Mouse (Mus musculus) forebrain, embryonic 14.5 days (tissue): ENCODE measurements around the gene Supt20. TPM values are rescaled to one million over a fixed set of nuclear protein-coding genes. Genes with fewer than 3 reads are reported as not detected.
"Not testable (repeated sequence)": the region's sequence is repeated elsewhere in the genome, so short reads cannot be mapped to it uniquely, and the experiment has no call there.

ENCODE experiments used
- ATAC-seq: fragments of 200-750 bp; cut with Nextera tagmentation; 2 replicates; pipeline ENCODE4 v1.8.0; 2017; ENCODE audit warnings: mild to moderate bottlenecking, moderate library complexity
- DNase-seq: peaks from one replicate; pipeline ENCODE4 v3.0.0-alpha.2; 2015; ENCODE audit warnings: low spot score
- H3K27ac ChIP-seq: fragments of 300-500 bp; sonication (generic); 2 replicates; pipeline ENCODE4 v1.5.1; 2014; ENCODE audit warnings: low read depth, mild to moderate bottlenecking, control low read depth, low read length, moderate library complexity
- H3K27me3 ChIP-seq: fragments of 300-500 bp; sonication (generic); replicated peaks from 2 replicates; pipeline ENCODE4 v1.6.1; 2014; ENCODE audit warnings: low read length, control low read depth, mixed read lengths; ENCODE audit not compliant: control insufficient read depth, insufficient read depth
- H3K36me3 ChIP-seq: fragments of 300-500 bp; sonication (generic); 2 replicates; pipeline ENCODE4 v1.6.1; 2014; ENCODE audit warnings: low read length, control low read depth; ENCODE audit not compliant: control insufficient read depth, insufficient read depth
- H3K4me1 ChIP-seq: fragments of 300-500 bp; sonication (generic); 2 replicates; pipeline ENCODE4 v1.6.1; 2014; ENCODE audit warnings: antibody characterized with exemption, low read length, control low read depth; ENCODE audit not compliant: control insufficient read depth, insufficient read depth
- H3K4me2 ChIP-seq: fragments of 300-500 bp; sonication (generic); 2 replicates; pipeline ENCODE4 v1.6.1; 2014; ENCODE audit warnings: mild to moderate bottlenecking, control low read depth, low read length
- H3K4me3 ChIP-seq: fragments of 300-500 bp; sonication (generic); 2 replicates; pipeline ENCODE4 v1.5.1; 2014; ENCODE audit warnings: low read depth, low read length, control low read depth
- H3K9ac ChIP-seq: fragments of 300-500 bp; sonication (generic); 2 replicates; pipeline ENCODE4 v1.6.1; 2014; ENCODE audit warnings: mild to moderate bottlenecking, low read length, control low read depth, moderate library complexity
- H3K9me3 ChIP-seq: fragments of 300-500 bp; sonication (generic); replicated peaks from 2 replicates; pipeline ENCODE4 v1.6.1; 2016; ENCODE audit warnings: low read length, control low read depth, mixed read lengths; ENCODE audit not compliant: control insufficient read depth
- WGBS: fragments of 180-500 bp; shearing (Covaris S2); extraction: QIAGEN DNeasy Blood & Tissue Kit; methylation state at CpG from one replicate; pipeline ENCODE4 v1.1.7; 2014; 5-methylcytosine and 5-hydroxymethylcytosine counted together
- polyA plus RNA-seq: library from polyadenylated mRNA; unstranded; fragments of >200 nt; fragmentation: Nextera tagmentation; extraction: Ambion mirVana; gene quantifications from 2 replicates; pipeline ENCODE4 v1.2.1, GENCODE M21; 2014

The Supt20 gene
- polyA plus RNA-seq, 1 experiment from 2014 or later, result 74.2 TPM

- H3K4me1 ChIP-seq, result no peaks in the 10 kb centered on the region
- no peaks in the 10 kb centered on the region for H3K36me3 ChIP-seq
- no peak overlapping the region for H3K4me2 ChIP-seq
- no peak for DNase-seq
- no peak overlapping the region for H3K27ac ChIP-seq
- H3K9ac ChIP-seq, result no peak overlapping the region
- no peak for ATAC-seq
- WGBS, result 56% methylated on average over 2 of the region's 2 CpGs
- H3K9me3 ChIP-seq, result no peaks in the 10 kb centered on the region
- no peak overlapping the region for H3K4me3 ChIP-seq
- no peaks in the 10 kb centered on the region for H3K27me3 ChIP-seq
Observed at GRCm38 (mm10) chr3:54687245-54687644, 5.4 kb upstream of the Supt20 start.

GRCm38 (mm10) chr3:54689091-54689490, 3.5 kb upstream of the Supt20 start:
- no peak for ATAC-seq
- H3K36me3 ChIP-seq, result no peaks in the 10 kb centered on the region
- H3K4me3 ChIP-seq, result no peak overlapping the region
- no peak overlapping the region for H3K27ac ChIP-seq
- DNase-seq, result peak; percentile 68
- no peak overlapping the region for H3K4me2 ChIP-seq
- H3K9ac ChIP-seq, result no peak overlapping the region
- 53% methylated on average over 2 of the region's 2 CpGs for WGBS
- no peaks in the 10 kb centered on the region for H3K27me3 ChIP-seq
- no peaks in the 10 kb centered on the region for H3K9me3 ChIP-seq
- no peaks in the 10 kb centered on the region for H3K4me1 ChIP-seq

DNA sequence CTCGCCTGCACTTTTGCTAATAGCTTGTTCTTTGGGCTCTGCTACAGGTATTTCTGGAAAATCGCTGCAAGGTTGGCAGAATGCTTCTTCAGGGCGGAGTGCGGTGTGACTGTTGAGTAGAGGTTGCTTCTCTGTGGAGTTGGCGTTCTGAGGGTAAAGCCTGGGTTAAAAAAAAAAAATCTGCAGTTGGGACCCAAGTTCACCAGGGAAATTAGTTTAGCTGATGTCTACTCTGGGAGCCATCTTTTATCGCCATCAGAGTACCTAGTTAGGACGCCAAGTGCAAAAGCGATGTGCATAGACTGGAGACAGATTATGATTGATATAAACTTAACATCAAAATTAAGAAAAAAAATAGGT, 429 bp downstream of the Supt20 start:
- under 1% methylated on average over 8 of the region's 8 CpGs for WGBS
- Histone ChIP-seq H3K4me1 (no peaks in the 10 kb centered on the region), H3K36me3 (peaks cover 23% of the 10 kb centered on the region), H3K27me3 (no peaks in the 10 kb centered on the region), H3K27ac (peak overlapping the region; percentile 59), H3K9ac (peak overlapping the region; percentile 73), H3K4me3 (peak overlapping the region; percentile 69), H3K9me3 (no peaks in the 10 kb centered on the region), H3K4me2 (peak overlapping the region; percentile 61)
- DNase-seq, result no peak
- ATAC-seq, result no peak; the same call in 1 of the 2 replicates

DNA sequence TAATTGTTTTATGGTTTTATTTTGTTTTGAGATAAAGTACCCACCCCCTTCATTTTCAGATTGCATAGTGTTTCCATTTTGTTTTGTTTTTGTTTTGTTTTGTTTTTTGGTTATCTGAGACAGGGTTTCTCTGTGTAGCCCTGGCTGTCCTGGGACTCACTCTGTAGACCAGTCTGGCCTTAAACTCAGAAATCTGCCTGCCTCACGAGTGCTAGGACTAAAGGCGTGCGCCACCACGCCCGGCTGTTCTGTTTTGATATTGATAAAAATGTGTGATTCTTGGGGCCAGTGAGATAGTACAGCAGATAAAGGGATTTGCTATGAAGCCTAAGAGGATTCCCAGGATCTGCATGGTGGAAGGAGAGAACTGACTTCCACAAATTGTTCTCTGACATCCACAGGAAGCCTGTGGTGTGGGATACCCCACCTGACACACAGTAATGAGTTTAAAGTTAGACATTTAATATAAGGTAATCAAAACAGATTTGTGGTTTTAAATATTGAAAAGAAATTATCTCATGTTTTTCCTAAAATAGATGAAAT, 7.2 kb downstream of the Supt20 start:
- WGBS, result 93% methylated on average over 5 of the region's 5 CpGs
- H3K4me3 ChIP-seq, result no peak overlapping the region
- no peak overlapping the region for H3K4me2 ChIP-seq
- no peaks in the 10 kb centered on the region for H3K4me1 ChIP-seq
- ATAC-seq, result no peak
- no peak overlapping the region for H3K27ac ChIP-seq
- no peaks in the 10 kb centered on the region for H3K9me3 ChIP-seq
- H3K36me3 ChIP-seq, result peaks cover 60% of the 10 kb centered on the region
- DNase-seq, result no peak
- no peak overlapping the region for H3K9ac ChIP-seq
- no peaks in the 10 kb centered on the region for H3K27me3 ChIP-seq

DNA sequence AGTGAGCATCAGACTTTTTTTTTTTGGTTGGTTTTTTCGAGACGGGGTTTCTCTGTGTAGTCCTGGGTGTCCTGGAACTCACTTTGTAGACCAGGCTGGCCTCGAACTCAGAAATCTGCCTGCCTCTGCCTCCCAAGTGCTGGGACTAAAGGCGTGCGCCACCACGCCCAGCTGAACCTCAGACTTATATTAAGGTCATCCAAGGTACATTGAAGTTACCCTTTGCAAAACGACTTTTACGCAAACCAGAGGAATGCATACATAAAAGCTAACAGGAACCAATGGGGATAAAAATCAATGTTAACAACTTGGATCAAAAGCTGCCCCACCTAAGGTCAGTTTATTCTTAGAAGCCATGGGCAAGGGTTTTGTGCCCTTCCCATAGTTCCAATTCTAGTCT, 11.5 kb downstream of the Supt20 start:
- H3K36me3 ChIP-seq, result peaks cover 64% of the 10 kb centered on the region
- H3K4me1 ChIP-seq, H3K9me3 ChIP-seq, ATAC-seq, H3K27me3 ChIP-seq, H3K4me3 ChIP-seq, H3K9ac ChIP-seq, H3K4me2 ChIP-seq, DNase-seq, H3K27ac ChIP-seq: not testable (repeated sequence)
- 96% methylated on average over 8 of the region's 8 CpGs for WGBS

DNA sequence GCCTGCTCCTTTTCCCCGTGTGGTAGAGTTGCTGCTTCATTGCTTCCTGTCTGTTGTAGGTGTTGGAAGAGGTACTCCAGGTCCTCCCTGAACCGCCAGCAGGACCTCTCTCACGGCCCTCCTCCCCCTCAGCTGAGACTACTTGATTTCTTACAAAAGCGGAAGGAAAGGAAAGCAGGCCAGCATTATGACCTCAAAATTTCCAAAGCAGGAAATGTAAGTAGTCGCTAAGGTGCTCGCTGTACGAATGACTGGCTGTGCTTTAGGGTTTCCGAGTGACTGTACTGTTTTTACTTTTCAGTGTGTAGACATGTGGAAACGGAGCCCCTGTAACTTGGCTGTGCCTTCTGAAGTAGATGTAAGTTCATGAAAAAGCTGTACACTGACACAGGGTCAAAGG, 16.4 kb downstream of the Supt20 start:
- Histone ChIP-seq H3K27ac (no peak overlapping the region), H3K4me3 (no peak overlapping the region), H3K27me3 (no peaks in the 10 kb centered on the region), H3K36me3 (peaks cover 77% of the 10 kb centered on the region), H3K9me3 (no peaks in the 10 kb centered on the region), H3K4me2 (no peak overlapping the region), H3K9ac (no peak overlapping the region), H3K4me1 (no peaks in the 10 kb centered on the region)
- 91% methylated on average over 9 of the region's 9 CpGs for WGBS
- ATAC-seq (no peak), DNase-seq (no peak)

GRCm38 (mm10) chr3:54714253-54714652, 21.6 kb downstream of the Supt20 start, which contains the start of gene Gm21958:
Gm21958 (minus strand) TSS chr3:54714353.
- Histone ChIP-seq H3K4me2 (no peak within 1 kb of the TSS), H3K36me3 (peaks cover 82% of the 10 kb centered on the region), H3K4me1 (no peaks in the 10 kb centered on the region), H3K9ac (no peak within 1 kb of the TSS), H3K27ac (no peak within 1 kb of the TSS), H3K9me3 (no peaks in the 10 kb centered on the region), H3K4me3 (no peak within 1 kb of the TSS), H3K27me3 (no peaks in the 10 kb centered on the region)
- 93% methylated on average over 6 of the region's 6 CpGs for WGBS
- DNase-seq, result no peak
- no peak for ATAC-seq

DNA sequence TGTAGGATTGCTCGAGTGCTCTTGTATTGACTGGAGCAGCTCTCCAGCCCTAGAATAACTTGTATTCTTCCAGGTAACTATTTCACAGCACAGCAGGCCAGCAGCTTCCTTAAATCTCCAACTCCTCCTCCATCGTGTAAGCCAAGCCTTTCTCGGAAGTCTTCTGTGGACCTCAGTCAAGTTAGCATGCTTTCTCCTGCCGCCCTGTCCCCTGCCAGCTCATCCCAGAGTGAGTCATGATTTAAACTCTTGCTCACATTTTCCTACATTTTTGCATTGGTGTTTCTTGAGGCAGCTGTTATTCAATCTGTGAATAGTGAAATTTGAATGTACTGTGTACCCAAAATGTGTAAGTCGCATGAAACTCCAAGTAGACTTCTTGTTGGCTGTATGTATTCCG, 22.9 kb downstream of the Supt20 start:
- no peak for ATAC-seq
- H3K36me3 ChIP-seq, result peaks cover 73% of the 10 kb centered on the region

GRCm38 (mm10) chr3:54717348-54717747, 24.7 kb downstream of the Supt20 start:
- Histone ChIP-seq H3K4me3 (no peak overlapping the region), H3K27ac (no peak overlapping the region), H3K9ac (no peak overlapping the region), H3K4me1 (no peaks in the 10 kb centered on the region), H3K27me3 (no peaks in the 10 kb centered on the region), H3K36me3 (peaks cover 73% of the 10 kb centered on the region), H3K4me2 (no peak overlapping the region), H3K9me3 (no peaks in the 10 kb centered on the region)
- DNase-seq, result no peak
- no peak for ATAC-seq
- WGBS, result 89% methylated on average over 6 of the region's 6 CpGs

More for the DNA sequence above, 22.9 kb downstream of the Supt20 start:
- Histone ChIP-seq H3K4me2 (no peak overlapping the region), H3K4me1 (no peaks in the 10 kb centered on the region), H3K27ac (no peak overlapping the region), H3K4me3 (no peak overlapping the region), H3K9me3 (no peaks in the 10 kb centered on the region), H3K27me3 (no peaks in the 10 kb centered on the region), H3K9ac (no peak overlapping the region)
- no peak for DNase-seq
- 94% methylated on average over 6 of the region's 6 CpGs for WGBS
